Mouse (Mus musculus): ENCODE results near the gene Arhgef39.

The Arhgef39 gene

DNA sequence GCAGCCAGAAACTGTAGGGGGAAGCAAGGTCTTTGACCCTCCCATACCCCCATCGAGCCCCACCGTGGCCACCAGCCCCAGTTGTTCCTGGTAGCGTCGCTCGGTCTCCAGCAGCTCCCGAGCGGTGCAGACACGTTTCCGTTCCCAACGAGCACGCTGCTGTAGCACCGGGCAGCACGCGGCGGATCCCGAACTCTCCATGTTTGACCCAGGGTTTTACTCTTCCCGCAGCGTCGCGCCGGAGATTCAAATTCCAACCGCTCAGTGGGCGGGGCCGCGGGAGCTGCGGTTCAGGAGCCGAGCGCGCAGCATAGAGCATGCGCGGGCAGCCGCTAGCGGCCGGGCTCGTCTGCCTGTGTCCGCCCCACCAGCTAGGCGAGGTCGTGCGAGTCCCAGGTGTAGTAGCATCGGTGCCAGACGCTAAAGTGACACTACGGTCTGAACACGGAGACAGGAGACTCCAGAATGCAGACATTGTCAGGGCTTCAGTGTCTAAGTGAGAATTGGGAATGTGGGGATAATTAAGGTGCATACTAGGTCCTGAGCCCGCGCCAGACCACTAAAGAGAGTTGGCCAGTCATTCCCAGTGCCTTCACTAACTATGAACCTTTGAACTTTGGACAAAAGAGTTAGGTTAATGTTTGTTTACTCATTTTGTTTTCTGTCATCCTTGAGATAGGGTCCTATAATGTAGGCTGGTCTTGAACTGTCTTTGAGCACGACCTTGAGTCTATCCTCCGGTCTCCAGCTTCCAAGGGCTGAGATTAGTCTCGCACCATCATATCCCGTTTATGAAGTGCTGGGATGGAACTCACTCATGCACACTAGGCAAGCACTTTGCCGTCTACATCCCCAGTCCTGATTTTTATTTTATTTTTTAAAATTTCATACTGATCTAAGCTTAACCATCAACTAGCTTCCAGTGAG lies at the start of gene Arhgef39:
Gene Arhgef39 (minus strand): TSS at position 289 of the 927 bp plus-strand sequence.
- peak; percentile 92 to 93 for DNase-seq

DNA sequence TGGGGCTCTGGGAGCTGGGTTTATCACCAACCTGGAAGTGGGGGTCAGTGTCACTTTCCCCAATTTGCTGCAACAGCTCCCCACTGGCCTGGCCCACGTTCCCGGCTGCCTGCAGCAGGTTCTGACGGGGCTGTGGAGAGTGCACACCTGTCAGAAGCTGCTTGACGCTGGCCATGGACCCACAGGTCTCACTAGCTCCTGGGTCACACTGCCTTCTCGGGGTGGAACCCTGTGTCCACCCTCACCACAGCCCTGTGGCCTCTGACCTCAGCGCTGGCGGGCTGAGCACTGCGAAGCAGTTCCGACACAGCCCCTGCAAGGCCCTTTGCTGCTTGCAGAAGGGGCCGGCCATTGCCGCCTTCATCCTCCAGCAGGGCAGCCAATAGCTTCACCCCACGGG lies 49.6 kb upstream of the Arhgef39 start:
- no peak for DNase-seq

- DNase-seq, result no peak
These were observed 47.7 kb upstream of the Arhgef39 start for GRCm38 (mm10) chr4:43547160-43547559.

DNA sequence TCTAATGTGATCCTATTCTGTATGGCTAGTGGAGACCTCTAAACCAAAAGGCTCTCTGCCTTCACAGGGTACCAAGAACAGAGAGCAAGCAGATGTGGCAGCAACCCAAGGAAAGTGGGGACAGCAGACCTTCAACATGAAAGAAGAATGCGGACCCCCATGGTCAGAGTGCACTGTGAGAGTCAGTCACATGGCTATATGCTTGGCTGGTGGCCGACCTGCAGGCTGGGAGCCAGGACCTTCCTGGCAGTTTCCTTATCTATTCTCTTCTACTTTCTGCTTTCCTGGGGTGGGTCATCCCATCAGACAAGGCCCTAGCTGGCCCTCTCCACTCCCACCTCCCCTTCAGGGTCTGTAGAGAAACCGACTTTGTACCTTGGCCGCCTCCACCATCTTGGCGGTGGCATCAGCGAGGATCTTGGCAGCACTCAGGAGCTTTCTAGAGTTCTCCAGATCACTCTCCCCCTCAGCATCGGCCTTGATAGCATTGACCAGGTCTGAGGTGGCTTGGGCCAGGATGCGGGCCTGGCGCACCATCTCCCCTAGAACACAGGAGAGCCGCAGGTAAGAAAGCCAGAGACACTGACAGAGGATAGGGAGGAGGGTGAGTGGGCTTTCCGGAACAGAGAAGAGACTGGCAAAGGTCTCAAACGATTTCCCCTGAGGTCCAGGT lies 47.0 kb upstream of the Arhgef39 start:
- DNase-seq, result peak; percentile 64 to 65

DNA sequence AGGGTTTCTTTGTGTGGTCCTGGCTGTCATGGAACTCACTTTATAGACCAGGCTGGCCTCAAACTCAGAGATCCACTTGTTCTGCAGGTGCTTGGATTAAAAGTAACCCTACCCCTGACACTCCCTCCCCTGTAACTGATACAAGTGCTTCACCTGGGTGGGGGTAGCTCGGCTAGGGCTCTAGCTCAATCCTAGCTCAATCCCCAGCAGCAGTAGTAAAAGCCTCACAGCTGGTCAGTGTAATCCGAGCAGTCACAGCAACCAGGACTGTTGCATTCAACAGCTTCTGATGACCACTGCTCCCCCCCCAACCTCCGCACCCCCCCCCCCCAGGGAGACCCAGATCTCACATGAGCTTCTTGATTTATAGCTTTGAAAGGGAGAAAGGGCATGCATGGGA lies 42.5 kb upstream of the Arhgef39 start:
- DNase-seq, result no peak

DNA sequence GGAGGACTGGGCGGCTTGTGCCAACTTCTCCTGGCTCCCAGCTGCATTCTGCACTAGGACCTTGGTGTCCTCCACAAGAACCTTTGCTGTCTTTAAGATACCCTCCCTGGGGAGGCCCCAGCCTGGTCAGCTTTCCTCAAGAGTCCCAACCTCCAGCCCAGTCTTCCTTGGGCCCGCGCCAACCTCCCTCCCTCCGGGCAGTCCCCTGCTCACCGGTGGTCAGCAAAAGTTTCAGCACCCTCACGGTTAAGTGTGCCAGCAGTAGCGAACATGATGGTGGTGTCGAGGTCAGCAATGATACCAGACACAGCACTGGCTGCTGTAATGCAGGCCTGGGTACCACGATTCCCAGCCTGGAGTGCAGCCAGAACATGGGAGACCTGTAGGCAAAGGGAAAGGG lies 36.5 kb upstream of the Arhgef39 start:
- no peak for DNase-seq

DNA sequence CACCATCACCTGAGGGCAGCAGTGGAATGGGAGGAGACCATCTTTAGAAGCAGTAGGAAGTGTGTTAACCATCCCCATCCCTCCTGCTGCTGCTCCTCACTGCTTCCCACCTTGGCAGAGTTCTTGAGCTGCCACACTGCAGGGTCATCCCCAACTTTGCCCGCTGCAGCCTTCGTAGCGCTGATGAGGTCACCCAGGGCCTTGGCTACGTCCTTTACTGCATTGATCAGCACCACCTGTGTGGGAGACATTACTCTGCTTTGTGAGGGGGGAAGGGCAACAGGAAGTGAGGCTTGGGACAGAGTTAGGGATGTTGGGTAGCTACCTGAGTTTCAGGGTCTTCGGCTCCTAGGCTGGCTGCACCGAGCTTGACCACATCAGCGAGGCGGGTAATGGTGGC lies 36.1 kb upstream of the Arhgef39 start:
- DNase-seq, result no peak

DNA sequence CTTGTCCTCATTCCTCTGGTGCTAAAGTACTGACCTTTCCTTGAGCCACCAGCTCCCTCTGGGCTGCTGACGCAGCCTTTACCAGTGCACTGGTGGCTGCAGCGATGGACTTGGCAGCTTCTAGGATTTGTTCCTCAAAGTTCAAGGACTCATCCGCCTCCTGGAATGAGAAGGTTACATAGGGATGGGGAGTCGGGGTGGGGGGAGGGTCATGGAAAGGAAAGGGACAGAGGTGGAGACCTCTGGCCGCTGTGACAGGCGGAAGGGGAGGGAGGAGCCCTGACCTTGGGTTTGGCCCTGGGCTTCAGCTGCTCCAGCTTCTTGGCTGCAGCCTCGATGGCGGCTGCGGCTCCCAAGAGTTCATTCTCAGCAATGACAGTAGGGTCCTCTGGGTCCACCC lies 33.8 kb upstream of the Arhgef39 start:
- peak; percentile 56 to 75 for DNase-seq

DNA sequence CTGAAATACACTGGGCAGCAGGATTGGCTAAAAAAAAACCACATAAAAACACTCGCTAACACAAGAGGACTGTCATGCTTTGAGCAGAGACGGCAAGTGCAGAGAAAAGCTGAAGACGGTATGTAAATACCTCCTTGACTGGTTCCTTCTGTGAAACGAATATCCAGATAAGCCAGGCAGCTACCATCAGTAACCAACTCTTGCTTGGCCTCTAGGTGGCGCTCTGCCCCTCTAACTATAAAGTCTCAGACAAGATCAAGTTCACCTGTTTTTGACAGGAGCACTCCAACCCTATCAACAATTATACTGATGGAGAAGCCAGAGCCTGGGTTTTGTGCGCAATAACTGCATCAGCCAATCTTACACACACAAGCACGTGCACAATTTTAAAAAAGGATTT lies 31.1 kb upstream of the Arhgef39 start:
- DNase-seq, result peak; percentile 79 to 89

GRCm38 (mm10) chr4:43530081-43530501 lies 30.6 kb upstream of the Arhgef39 start:
- peak in 1 of 2 experiments; percentile 42 for DNase-seq

- DNase-seq, result peak in 1 of 2 experiments; percentile 53
These were observed 29.0 kb upstream of the Arhgef39 start for GRCm38 (mm10) chr4:43528487-43528886.

- DNase-seq, result no peak
These were observed 28.4 kb upstream of the Arhgef39 start for GRCm38 (mm10) chr4:43527880-43528279.

DNA sequence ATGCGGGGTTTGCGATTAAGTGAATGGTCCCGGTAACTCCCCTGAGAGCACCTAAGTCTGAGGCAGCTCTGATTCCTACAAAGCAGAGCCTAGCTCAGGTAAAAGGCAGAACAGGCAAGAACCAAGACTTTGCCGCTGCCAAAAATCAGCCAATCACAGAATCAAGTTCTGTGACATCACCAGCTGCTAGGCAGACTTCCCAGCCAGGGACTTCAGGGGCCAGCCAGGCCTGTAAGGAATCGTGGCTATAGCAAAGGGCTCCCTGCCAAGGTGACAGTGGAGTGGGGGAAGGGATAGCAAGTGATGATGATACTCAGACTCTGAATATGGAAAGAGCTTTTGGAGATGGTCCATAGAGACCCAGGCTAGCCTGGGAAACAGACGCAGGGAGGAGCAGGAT lies 20.5 kb upstream of the Arhgef39 start:
- peak; percentile 89 to 94 for DNase-seq

DNA sequence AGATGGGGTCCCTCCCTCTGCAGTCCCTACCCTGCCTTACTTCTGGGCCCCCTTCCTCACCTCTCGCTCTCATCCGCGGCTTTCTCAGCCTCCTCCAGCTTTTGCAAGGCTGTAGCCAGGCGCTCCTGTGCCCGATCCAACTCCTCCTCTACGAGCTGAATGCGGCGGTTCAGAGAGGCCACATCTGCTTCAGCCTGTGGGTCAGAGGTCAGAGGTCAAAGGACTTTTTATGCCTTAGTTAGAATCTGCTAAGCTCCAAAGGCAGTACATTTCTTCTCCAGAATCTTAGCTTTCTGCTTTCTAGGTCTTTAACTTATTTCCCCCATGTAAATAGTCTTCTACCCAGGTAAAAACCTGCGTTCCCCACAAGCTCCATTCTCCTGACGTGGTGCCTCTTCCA lies 20.1 kb upstream of the Arhgef39 start:
- DNase-seq, result no peak

DNA sequence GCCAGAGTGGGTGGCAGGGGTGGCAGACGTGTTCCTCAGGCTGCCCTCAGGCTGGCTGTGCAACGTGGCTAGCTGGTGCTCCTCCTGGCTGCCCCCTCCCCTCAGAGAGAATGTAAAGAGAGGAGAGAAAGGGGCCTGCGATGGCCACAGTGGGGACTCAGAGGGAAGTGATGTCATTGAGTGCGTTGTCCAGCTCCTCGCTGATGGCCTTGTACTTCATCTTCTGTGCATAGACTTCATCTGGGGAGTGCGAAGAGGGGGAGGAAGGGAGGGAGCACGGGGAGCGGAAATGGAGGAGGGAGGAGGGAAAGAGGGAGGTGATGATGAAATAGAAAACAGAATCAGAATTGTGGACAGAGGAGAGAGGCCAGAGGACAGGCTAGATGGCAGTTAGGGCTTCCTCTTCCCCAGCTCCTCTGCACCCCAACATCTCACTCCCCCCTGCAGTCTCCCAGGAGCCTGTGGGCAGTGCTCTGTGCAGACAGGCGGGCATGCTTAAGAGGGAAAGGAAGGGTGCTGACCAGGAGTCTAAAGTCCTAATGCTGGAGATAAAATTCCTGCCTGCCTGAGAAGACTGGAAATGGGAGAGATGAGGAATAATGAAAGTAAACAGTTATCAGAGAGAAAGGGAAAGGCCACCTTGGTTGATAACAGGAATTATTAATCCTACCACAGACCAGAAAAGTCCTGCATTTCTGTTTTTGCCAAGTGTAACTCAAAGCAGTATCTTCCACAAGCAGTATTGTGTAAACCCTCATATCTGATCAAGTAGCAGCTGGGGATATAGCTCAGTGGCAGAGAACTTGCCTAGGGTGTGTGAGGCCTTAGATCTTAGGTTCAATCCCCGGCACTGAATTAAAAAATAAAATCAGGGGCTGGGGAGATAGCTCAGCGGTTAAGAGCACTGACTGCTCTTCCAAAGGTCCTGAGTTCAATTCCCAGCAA lies 16.5 kb upstream of the Arhgef39 start:
- DNase-seq, result no peak

GRCm38 (mm10) chr4:43513791-43514190 lies 14.3 kb upstream of the Arhgef39 start:
- no peak for DNase-seq

DNA sequence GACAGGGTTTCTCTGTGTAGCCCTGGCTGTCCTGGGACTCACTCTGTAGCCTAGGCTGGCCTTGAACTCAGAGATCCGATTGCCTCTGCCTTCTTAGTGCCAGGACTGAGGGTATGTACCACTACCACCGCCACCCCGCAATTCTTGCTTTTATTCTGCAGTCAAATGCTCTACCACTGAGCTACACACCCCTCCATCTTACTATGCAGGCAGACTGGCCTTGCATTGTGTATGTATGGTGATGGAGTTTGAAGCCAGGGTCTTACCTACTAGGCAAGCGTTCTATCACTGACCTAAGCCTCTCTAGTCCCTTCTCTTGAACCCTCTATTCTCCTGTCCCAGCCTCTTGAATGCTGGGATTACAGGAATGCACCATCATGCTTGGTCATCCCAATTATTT lies 13.8 kb upstream of the Arhgef39 start:
- DNase-seq, result no peak

GRCm38 (mm10) chr4:43512653-43513052 lies 13.2 kb upstream of the Arhgef39 start:
- DNase-seq, result peak in 1 of 2 experiments; percentile 18

GRCm38 (mm10) chr4:43511675-43512454 lies 12.4 kb upstream of the Arhgef39 start:
- peak in 1 of 2 experiments; percentile 34 for DNase-seq

DNA sequence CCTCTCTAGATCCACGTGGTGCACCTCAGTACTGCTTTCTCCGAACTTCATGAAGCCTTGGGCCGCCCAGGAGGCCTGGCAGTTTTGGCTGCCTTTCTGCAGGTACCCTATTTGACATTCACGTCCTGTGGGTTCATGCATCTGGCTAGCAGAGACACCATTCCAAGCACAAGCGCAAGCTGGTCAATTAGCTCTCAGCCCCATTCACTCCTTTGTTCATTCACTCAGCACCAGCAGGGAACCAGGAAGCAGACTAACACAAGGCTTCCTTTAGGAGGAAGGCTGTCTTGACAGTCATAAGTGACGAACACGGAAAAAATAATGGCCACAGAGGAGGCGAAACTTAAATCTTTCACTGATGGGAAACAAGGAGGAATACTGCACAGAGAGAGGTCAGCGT lies 9.6 kb upstream of the Arhgef39 start:
- DNase-seq, result no peak

DNA sequence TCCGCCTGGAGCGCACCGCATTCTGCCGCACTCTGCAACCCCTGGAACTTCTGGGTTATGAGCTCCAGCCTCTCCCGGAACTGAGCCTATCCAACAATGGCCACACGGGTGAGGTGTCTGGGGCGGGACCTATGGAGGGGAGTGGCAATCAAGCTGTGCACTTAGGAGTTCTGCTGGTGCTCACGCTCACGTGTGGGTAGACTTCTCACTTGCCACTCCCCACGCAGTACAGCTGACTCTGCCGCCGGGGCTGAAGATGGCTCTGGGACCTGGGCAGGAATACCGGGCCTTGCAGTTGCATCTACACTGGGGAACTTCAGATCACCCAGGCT lies 9.1 kb upstream of the Arhgef39 start:
- peak; percentile 57 to 79 for DNase-seq

Measured in kidney, postnatal 25 days (tissue).